ENCODE assay signal across 9 mouse cellular contexts in the genomic region with DNA sequence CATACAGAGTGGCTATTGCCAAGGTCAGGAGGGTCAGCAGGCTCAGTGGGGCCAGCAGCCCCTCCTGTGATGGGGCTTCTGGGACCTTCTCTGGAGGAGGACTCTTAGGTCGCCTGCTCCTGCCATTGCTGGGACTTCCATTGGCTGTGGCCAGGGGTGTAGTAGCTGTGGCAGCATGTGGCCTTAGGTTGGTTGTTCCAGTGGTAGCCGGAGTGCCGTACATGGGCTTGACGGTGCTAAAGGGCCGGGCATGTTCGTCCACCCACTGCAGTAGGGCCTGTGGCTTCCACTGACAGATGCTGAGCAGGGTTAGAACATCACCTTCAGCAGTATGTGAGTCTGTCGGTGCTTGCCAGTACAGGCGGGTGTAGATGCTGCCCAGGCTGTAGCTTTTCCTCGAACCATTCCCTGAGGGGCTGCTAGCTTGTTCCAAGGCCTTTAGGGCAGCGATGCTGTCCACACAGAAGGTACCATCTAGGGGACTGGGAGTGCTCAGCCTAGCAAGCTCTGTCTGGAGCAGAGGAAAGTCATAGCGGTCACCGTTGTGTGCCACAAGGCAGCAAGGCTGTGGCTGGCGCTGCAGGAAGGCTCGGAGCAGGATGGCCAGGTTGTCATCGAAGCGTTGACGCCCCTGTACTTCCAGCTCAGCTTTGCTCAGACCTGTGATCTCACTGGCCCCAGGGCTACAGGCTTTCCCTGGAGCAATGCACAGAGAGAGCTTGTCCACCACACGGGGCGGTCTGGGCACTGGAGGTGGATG. TPM values are rescaled to one million over a fixed set of nuclear protein-coding genes. Genes with fewer than 3 reads are reported as not detected.
DNase-seq lines count a peak whose midpoint lies in the region; ATAC-seq and TF ChIP-seq lines count a peak whose summit lies in the region.
"Had no signal": no experiment of that assay in that cellular context is flagged by ENCODE, and none has a peak within 500 bp of the region (broad histone marks: within the 10 kb centered on the region; RNA-seq: fewer than 3 reads in every experiment).

No protein-coding gene starts in this region.

- TF ChIP-seq CTCF in intestine, postnatal 0 days (IDR thresholded peaks at IDR 0.05; ENCODE audit: low read depth) = no peak

- no peaks in the 10 kb centered on the region for H3K9me3 ChIP-seq in heart, embryonic 12.5 days (replicated peaks)
- H3K9me3 ChIP-seq in intestine, postnatal 0 days (ENCODE audit: control insufficient read depth) = no peaks in the 10 kb centered on the region
- H3K9me3 ChIP-seq in stomach, embryonic 16.5 days (replicated peaks; ENCODE audit: control insufficient read depth, low read length) = no peaks in the 10 kb centered on the region
- H3K9me3 ChIP-seq: midbrain, embryonic 12.5 days had no signal

- no peaks in the 10 kb centered on the region for H3K27me3 ChIP-seq in heart, embryonic 12.5 days (replicated peaks)
- H3K27me3 ChIP-seq in intestine, postnatal 0 days (replicated peaks; ENCODE audit: control insufficient read depth, insufficient read depth, low read length) = no peaks in the 10 kb centered on the region
- H3K27me3 ChIP-seq in stomach, embryonic 16.5 days (ENCODE audit: control insufficient read depth, insufficient read depth, low read length) = no peaks in the 10 kb centered on the region
- H3K27me3 ChIP-seq: midbrain, embryonic 12.5 days had no signal

- WGBS in heart, embryonic 12.5 days = 92% methylated on average over 19 of the region's 19 CpGs
- 94% methylated on average over 19 of the region's 19 CpGs for WGBS in intestine, postnatal 0 days
- 91% methylated on average over 19 of the region's 19 CpGs for WGBS in stomach, embryonic 16.5 days

- peak overlapping the region; percentile 42; the same call in 1 of the 2 replicates for H3K4me3 ChIP-seq in heart, embryonic 12.5 days
- H3K4me3 ChIP-seq in intestine, postnatal 0 days (ENCODE audit: low read depth, low read length) = peak overlapping the region; percentile 38
- peak overlapping the region; percentile 43; the same call in 1 of the 2 replicates for H3K4me3 ChIP-seq in stomach, embryonic 16.5 days (replicated peaks; ENCODE audit: low read length)

- H3K9ac ChIP-seq in heart, embryonic 12.5 days = peak overlapping the region; percentile 71; the same call in 1 of the 2 replicates
- peak overlapping the region; percentile 58; the same call in 1 of the 2 replicates for H3K9ac ChIP-seq in intestine, postnatal 0 days (ENCODE audit: low read depth, low read length)
- H3K9ac ChIP-seq in stomach, embryonic 16.5 days (ENCODE audit: low read length) = peak overlapping the region; percentile 67

- no peak for ATAC-seq in heart, embryonic 12.5 days (ENCODE audit: insufficient number of reproducible peaks, low FRiP score)
- no peak for ATAC-seq in intestine, postnatal 0 days
- no peak for ATAC-seq in stomach, embryonic 16.5 days (ENCODE audit: insufficient read depth, low FRiP score)

- peaks cover 52% of the 10 kb centered on the region for H3K36me3 ChIP-seq in heart, embryonic 12.5 days
- H3K36me3 ChIP-seq in intestine, postnatal 0 days (ENCODE audit: control insufficient read depth, insufficient read depth) = peaks cover 31% of the 10 kb centered on the region; the same call in 1 of the 2 replicates
- H3K36me3 ChIP-seq in stomach, embryonic 16.5 days (ENCODE audit: control insufficient read depth, insufficient read depth, low read length) = no peaks in the 10 kb centered on the region; the same call in 1 of the 2 replicates

- peaks cover 28% of the 10 kb centered on the region for H3K4me1 ChIP-seq in heart, embryonic 12.5 days (replicated peaks)
- peaks cover 3% of the 10 kb centered on the region; the same call in 1 of the 2 replicates for H3K4me1 ChIP-seq in intestine, postnatal 0 days (replicated peaks; ENCODE audit: control insufficient read depth, insufficient read depth, low read length)
- H3K4me1 ChIP-seq in stomach, embryonic 16.5 days (ENCODE audit: control insufficient read depth, insufficient read depth, low read length) = peaks cover 20% of the 10 kb centered on the region

- no peak for DNase-seq in heart, adult 8-10 months (ENCODE audit: low spot score)
- DNase-seq in testis, postnatal 10 days (ENCODE audit: low spot score) = peak; percentile 35
- no peak for DNase-seq in testis, postnatal 14 days (ENCODE audit: low spot score)
- no peak for DNase-seq in layer of hippocampus, postnatal 25 days (ENCODE audit: extremely low spot score in 1 of 2, low spot score in 1 of 2)
- no peak for DNase-seq in cerebellum, postnatal 36 days

- H3K4me2 ChIP-seq in heart, embryonic 12.5 days = peak overlapping the region; percentile 65
- H3K4me2 ChIP-seq in intestine, postnatal 0 days (replicated peaks; ENCODE audit: low read depth) = peak overlapping the region; percentile 81
- H3K4me2 ChIP-seq in stomach, embryonic 16.5 days (ENCODE audit: low read depth, low read length) = peak overlapping the region; percentile 71

- H3K27ac ChIP-seq in heart, embryonic 12.5 days (ENCODE audit: poor library complexity, severe bottlenecking) = peak overlapping the region; percentile 87; the same call in 1 of the 2 replicates
- peak overlapping the region; percentile 96 for H3K27ac ChIP-seq in intestine, postnatal 0 days (ENCODE audit: low read depth, low read length)
- H3K27ac ChIP-seq in stomach, embryonic 16.5 days (ENCODE audit: low read length) = peak overlapping the region; percentile 95; the same call in 1 of the 2 replicates

RNA-seq across cellular contexts. Expression of a gene that starts 1.3 kb away (rescaled TPM):
- 5.8 and 7.1 TPM in 2 replicates for polyA plus RNA-seq in heart, embryonic 12.5 days (2016; fragmentation: Nextera tagmentation; extraction: Ambion mirVana)
- total RNA-seq in heart, adult 8-10 months (2022) = 10 to 100 TPM; 16.3 to 19.2 (median 17.6) TPM
- 16.1 and 17.1 TPM in 2 replicates for polyA plus RNA-seq in intestine, postnatal 0 days (2015; fragmentation: Nextera tagmentation; extraction: Ambion mirVana)
- polyA plus RNA-seq in stomach, embryonic 16.5 days (2015; fragmentation: Nextera tagmentation; extraction: Ambion mirVana) = 13.7 and 15.7 TPM in 2 replicates
- 10 to 100 TPM; 13.1 to 14.2 TPM for total RNA-seq in layer of hippocampus, postnatal 25 days (2021)

RNA-seq across cellular contexts. Expression of a gene that starts 15.7 kb away (rescaled TPM):
- 17.9 and 19.6 TPM in 2 replicates for polyA plus RNA-seq in heart, embryonic 12.5 days (2016; fragmentation: Nextera tagmentation; extraction: Ambion mirVana)
- 1 to 10 TPM; 8.1 to 9.4 (median 8.5) TPM for total RNA-seq in heart, adult 8-10 months (2022)
- 7.5 and 8.9 TPM in 2 replicates for polyA plus RNA-seq in intestine, postnatal 0 days (2015; fragmentation: Nextera tagmentation; extraction: Ambion mirVana)
- polyA plus RNA-seq in stomach, embryonic 16.5 days (2015; fragmentation: Nextera tagmentation; extraction: Ambion mirVana) = 23.1 and 23.4 TPM in 2 replicates
- 10 to 100 TPM; 21.7 to 25.7 TPM for total RNA-seq in layer of hippocampus, postnatal 25 days (2021)

RNA-seq across cellular contexts. Expression of a gene that starts 19.8 kb away (rescaled TPM):
- 67.5 and 70.3 TPM in 2 replicates for polyA plus RNA-seq in heart, embryonic 12.5 days (2016; fragmentation: Nextera tagmentation; extraction: Ambion mirVana)
- 10 to 100 TPM; 30.1 to 36.9 (median 33.7) TPM for total RNA-seq in heart, adult 8-10 months (2022)
- polyA plus RNA-seq in intestine, postnatal 0 days (2015; fragmentation: Nextera tagmentation; extraction: Ambion mirVana) = 303 and 311 TPM in 2 replicates
- 132 and 161 TPM in 2 replicates for polyA plus RNA-seq in stomach, embryonic 16.5 days (2015; fragmentation: Nextera tagmentation; extraction: Ambion mirVana)
- 10 to 100 TPM; 49.3 to 52.1 TPM for total RNA-seq in layer of hippocampus, postnatal 25 days (2021)

RNA-seq across cellular contexts. Expression of a gene that starts 24.1 kb away (rescaled TPM):
- 14.6 and 16.3 TPM in 2 replicates for polyA plus RNA-seq in heart, embryonic 12.5 days (2016; fragmentation: Nextera tagmentation; extraction: Ambion mirVana)
- total RNA-seq in heart, adult 8-10 months (2022) = 10 to 100 TPM; 10.5 to 13.4 (median 12.7) TPM
- polyA plus RNA-seq in intestine, postnatal 0 days (2015; fragmentation: Nextera tagmentation; extraction: Ambion mirVana) = 12.1 and 12.7 TPM in 2 replicates
- polyA plus RNA-seq in stomach, embryonic 16.5 days (2015; fragmentation: Nextera tagmentation; extraction: Ambion mirVana) = 15.8 and 17.3 TPM in 2 replicates
- total RNA-seq in layer of hippocampus, postnatal 25 days (2021) = 1 to 10 TPM; 8.1 to 8.4 TPM

RNA-seq across cellular contexts. Expression of a gene that starts 24.2 kb away (rescaled TPM):
- 715 and 742 TPM in 2 replicates for polyA plus RNA-seq in heart, embryonic 12.5 days (2016; fragmentation: Nextera tagmentation; extraction: Ambion mirVana)
- total RNA-seq in heart, adult 8-10 months (2022) = 100 to 1,000 TPM; 220 to 257 (median 236) TPM
- 683 and 718 TPM in 2 replicates for polyA plus RNA-seq in intestine, postnatal 0 days (2015; fragmentation: Nextera tagmentation; extraction: Ambion mirVana)
- polyA plus RNA-seq in stomach, embryonic 16.5 days (2015; fragmentation: Nextera tagmentation; extraction: Ambion mirVana) = 495 and 585 TPM in 2 replicates
- 100 to 1,000 TPM; 311 to 321 TPM for total RNA-seq in layer of hippocampus, postnatal 25 days (2021)
